Mouse (Mus musculus) bone marrow, adult 2 months (tissue): ENCODE results near the gene Scn4a. TPM values are rescaled to one million over a fixed set of nuclear protein-coding genes. Genes with fewer than 3 reads are reported as not detected.

ENCODE experiments used
- H3K27ac ChIP-seq: fragments of 200-500 bp; 2 replicates; pipeline ENCODE4 v1.5.1; 2012; ENCODE audit warnings: low read depth, mild to moderate bottlenecking, control low read depth, inconsistent platforms, low read length; ENCODE audit not compliant: control insufficient read depth, poor library complexity, insufficient read depth
- H3K4me1 ChIP-seq: fragments of 200-500 bp; 2 replicates; pipeline ENCODE4 v1.6.1; 2011; ENCODE audit warnings: low read length; ENCODE audit not compliant: control insufficient read depth, insufficient read depth
- H3K4me3 ChIP-seq: fragments of 200-500 bp; replicated peaks from 2 replicates; pipeline ENCODE3; 2011; ENCODE audit warnings: mild to moderate bottlenecking, low read depth, low read length, control low read depth; ENCODE audit not compliant: control insufficient read depth
- CTCF ChIP-seq: fragments of 200-500 bp; IDR thresholded peaks from 2 replicates; pipeline ENCODE4 v1.5.1; 2011; ENCODE audit warnings: low read length, control low read depth; ENCODE audit not compliant: control insufficient read depth, insufficient read depth
- POLR2A ChIP-seq: fragments of 200-500 bp; IDR thresholded peaks from 2 replicates; pipeline ENCODE4 v1.6.1; 2011; ENCODE audit warnings: low read depth, mild to moderate bottlenecking, control low read depth, low read length, borderline replicate concordance; ENCODE audit not compliant: control insufficient read depth
- WGBS: fragments of 180-500 bp; shearing (Covaris S2); methylation state at CpG from one replicate; pipeline ENCODE4 v1.1.7; 2018; 5-methylcytosine and 5-hydroxymethylcytosine counted together
- polyA plus RNA-seq: library from polyadenylated mRNA; stranded (reverse); fragments of >200 nt; gene quantifications from 2 replicates; pipeline ENCODE4 v1.2.4, GENCODE M21; 2011; ENCODE audit warnings: low replicate concordance; ENCODE audit not compliant: missing spikeins, insufficient read depth, insufficient read length

Scn4a gene
- polyA plus RNA-seq, 1 experiment, result 1.6 TPM

DNA sequence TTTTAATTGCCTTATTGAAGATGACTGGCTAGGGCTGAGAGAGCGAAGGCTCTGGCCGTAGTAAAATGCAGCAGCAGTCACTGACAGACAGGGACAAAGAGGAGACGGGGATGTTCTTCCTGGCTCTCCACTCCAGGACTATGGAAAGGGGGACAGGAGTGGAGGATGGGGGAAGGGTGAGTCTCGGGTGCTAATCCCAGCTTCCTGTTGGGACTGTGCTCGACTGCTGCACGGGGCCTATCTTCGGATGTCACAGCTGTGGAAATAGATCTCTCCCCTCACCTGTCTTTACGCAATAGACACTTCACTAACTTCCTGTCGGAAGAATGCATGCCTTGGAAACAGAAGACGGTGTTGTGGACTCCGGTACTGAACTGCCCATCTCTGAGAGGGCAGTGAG is 20.9 kb upstream of the Scn4a start:
- H3K27ac ChIP-seq, result no peak overlapping the region
- H3K4me1 ChIP-seq, result no peaks in the 10 kb centered on the region
- TF ChIP-seq POLR2A, result no peak
- no peak for TF ChIP-seq CTCF
- no peak overlapping the region for H3K4me3 ChIP-seq
- WGBS, result 61% methylated on average over 11 of the region's 11 CpGs

DNA sequence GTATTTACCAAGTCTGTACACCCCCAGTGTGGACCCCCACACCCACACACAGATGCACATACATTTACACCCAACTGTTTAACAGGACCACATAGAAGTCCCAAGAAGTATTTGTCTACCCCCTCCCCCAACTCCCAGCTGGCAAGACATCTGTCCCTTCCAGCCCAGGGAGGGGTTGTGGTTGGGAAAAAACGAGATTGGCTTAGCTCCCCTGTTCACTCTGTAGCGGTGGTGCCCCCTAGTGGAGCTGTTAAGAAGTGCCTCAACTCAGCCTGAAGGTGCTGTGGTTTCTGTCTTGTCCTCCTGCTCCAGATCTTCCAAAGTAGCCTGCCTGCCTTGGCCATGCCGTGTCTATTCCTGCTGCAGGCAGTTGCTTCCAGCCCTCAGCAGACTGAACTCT is 13.2 kb upstream of the Scn4a start:
- no peak overlapping the region for H3K4me3 ChIP-seq
- TF ChIP-seq CTCF (peak; percentile 90), POLR2A (no peak)
- no peaks in the 10 kb centered on the region for H3K4me1 ChIP-seq
- H3K27ac ChIP-seq, result no peak overlapping the region
- 6% methylated on average over 3 of the region's 3 CpGs for WGBS

DNA sequence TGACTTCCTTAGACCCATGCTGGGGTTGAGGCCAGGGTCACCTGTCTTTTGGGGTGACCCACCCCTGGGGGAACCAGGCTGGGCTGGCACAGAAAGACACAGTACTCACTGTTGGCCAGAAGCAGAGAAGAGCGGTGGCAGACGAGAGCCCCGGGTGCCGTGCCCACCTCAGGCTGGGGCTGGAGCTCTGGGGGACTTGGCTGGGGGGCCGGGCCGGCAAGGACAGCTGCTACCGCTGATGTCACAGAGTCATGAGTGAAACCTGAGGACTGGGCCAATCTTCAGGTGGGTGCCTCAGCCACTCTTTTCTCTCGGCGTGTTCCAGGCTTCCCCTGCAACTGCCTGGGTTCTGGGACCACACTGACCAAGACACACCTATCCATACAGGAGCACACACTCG is 12.3 kb upstream of the Scn4a start, which contains the start of gene Prr29:
Gene Prr29 (plus strand): TSS at position 107 of the 400 bp plus-strand sequence.
- TF ChIP-seq CTCF (no peak), POLR2A (no peak)
- 73% methylated on average over 10 of the region's 10 CpGs for WGBS
- Histone ChIP-seq H3K27ac (no peak within 1 kb of the TSS), H3K4me3 (no peak within 1 kb of the TSS), H3K4me1 (no peaks in the 10 kb centered on the region)

GRCm38 (mm10) chr11:106364712-106365111 is 11.6 kb upstream of the Scn4a start:
- Histone ChIP-seq H3K27ac (no peak overlapping the region), H3K4me3 (no peak overlapping the region), H3K4me1 (no peaks in the 10 kb centered on the region)
- 28% methylated on average over 11 of the region's 11 CpGs for WGBS
- TF ChIP-seq CTCF (no peak), POLR2A (no peak)

GRCm38 (mm10) chr11:106359350-106359749 is 6.3 kb upstream of the Scn4a start:
- Histone ChIP-seq H3K4me3 (no peak overlapping the region), H3K27ac (no peak overlapping the region), H3K4me1 (peaks cover 5% of the 10 kb centered on the region)
- WGBS, result 27% methylated on average over 5 of the region's 5 CpGs
- TF ChIP-seq POLR2A (no peak), CTCF (peak; percentile 56)

- Histone ChIP-seq H3K4me1 (peaks cover 5% of the 10 kb centered on the region), H3K27ac (no peak overlapping the region), H3K4me3 (no peak overlapping the region)
- WGBS, result 18% methylated on average over 19 of the region's 19 CpGs
- TF ChIP-seq CTCF, result no peak
- TF ChIP-seq POLR2A, result no peak
Observed at GRCm38 (mm10) chr11:106355382-106356128, 2.5 kb upstream of the Scn4a start.

GRCm38 (mm10) chr11:106354181-106354580 is 1.1 kb upstream of the Scn4a start:
- peaks cover 5% of the 10 kb centered on the region for H3K4me1 ChIP-seq
- WGBS, result 19% methylated on average over 1 of the region's 1 CpGs
- TF ChIP-seq POLR2A (no peak), CTCF (no peak)
- H3K27ac ChIP-seq, result no peak overlapping the region
- H3K4me3 ChIP-seq, result no peak overlapping the region

DNA sequence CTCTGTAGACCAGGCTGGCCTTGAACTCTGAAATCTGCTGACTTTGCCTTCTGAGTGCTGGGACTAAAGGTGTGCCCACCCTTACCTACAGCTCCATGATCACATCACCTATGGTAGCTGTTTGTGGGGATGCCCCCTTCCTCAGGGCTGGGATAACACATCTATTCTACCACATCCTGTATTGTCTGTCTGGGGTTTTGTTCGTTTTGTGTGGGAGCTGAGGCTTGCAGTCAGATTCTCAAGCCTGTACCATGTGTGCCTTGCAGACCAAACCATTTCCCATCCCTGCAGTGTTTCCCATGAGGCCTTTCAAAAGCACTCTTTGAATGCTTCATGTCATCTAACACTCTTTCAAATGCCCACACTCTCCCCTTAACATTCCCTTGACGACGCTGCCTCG is 1.1 kb downstream of the Scn4a start:
- 66% methylated on average over 4 of the region's 4 CpGs for WGBS
- TF ChIP-seq CTCF (no peak), POLR2A (no peak)

GRCm38 (mm10) chr11:106351253-106351652 is 1.8 kb downstream of the Scn4a start:
- H3K4me1 ChIP-seq, result peaks cover 5% of the 10 kb centered on the region
- no peak overlapping the region for H3K4me3 ChIP-seq
- no peak overlapping the region for H3K27ac ChIP-seq
- 71% methylated on average over 3 of the region's 3 CpGs for WGBS
- no peak for TF ChIP-seq CTCF
- TF ChIP-seq POLR2A, result no peak

More for the DNA sequence above, 1.1 kb downstream of the Scn4a start:
- Histone ChIP-seq H3K27ac (no peak overlapping the region), H3K4me3 (no peak overlapping the region), H3K4me1 (peaks cover 5% of the 10 kb centered on the region)
